Mouse (Mus musculus): ENCODE measurements around the gene 1700028J19Rik.

GRCm38 (mm10) chr7:44244080-44244479, 2.4 kb downstream of the 1700028J19Rik start:
- TF ChIP-seq POLR2A (IDR thresholded peaks at IDR 0.05; ENCODE audit: control insufficient read depth in 1 of 2, insufficient read depth in 1 of 2, low read depth in 1 of 2, low read length in 2 of 2, poor library complexity in 1 of 2) (no peak; a peak in 1 of 4 replicates), CHD2 (IDR thresholded peaks at IDR 0.05; ENCODE audit: low read length) (no peak), EP300 (IDR thresholded peaks at IDR 0.05; ENCODE audit: low read depth in 1 of 2, low read length in 2 of 2) (no peak), CTCF (IDR thresholded peaks at IDR 0.05 in 2 of 3, conservative IDR thresholded peaks at IDR 0.05 in 1 of 3; ENCODE audit: control insufficient read depth in 1 of 3, insufficient read depth in 1 of 3, low read depth in 2 of 3, low read length in 3 of 3, poor library complexity in 1 of 3, severe bottlenecking in 1 of 3) (no peak), USF1 (IDR thresholded peaks at IDR 0.05; ENCODE audit: low read depth, low read length) (no peak), USF2 (IDR thresholded peaks at IDR 0.05; ENCODE audit: borderline replicate concordance in 1 of 2, insufficient read depth in 1 of 2, low read depth in 1 of 2, low read length in 2 of 2) (no peak), TAL1 (IDR thresholded peaks at IDR 0.05; ENCODE audit: low read length) (no peak)

All from MEL (cell line).